Mouse (Mus musculus) left cerebral cortex, adult 6 months (tissue): Measurements from ENCODE around the gene Gm5890. TPM values are rescaled to one million over a fixed set of nuclear protein-coding genes. Genes with fewer than 3 reads are reported as not detected.

ENCODE experiments used
- long read RNA-seq, 2 experiments: library from polyadenylated mRNA; unstranded; transcript quantifications; one replicate each; pipeline ENCODE4 v2.0.0; 2019 to 2020
- polyA plus RNA-seq: library from polyadenylated mRNA; unstranded; fragments of <200 nt; fragmentation: Nextera tagmentation; gene quantifications from 2 replicates; pipeline ENCODE4 v1.2.3, GENCODE M21; 2021

Gene Gm5890
- not detected in 2 replicates for polyA plus RNA-seq
- long read RNA-seq, experiment 1: 0 reads
- long read RNA-seq, experiment 2: 0 reads

GRCm38 (mm10) chr7:20262734-20263133 lies at the start of gene Gm5890:
Gm5890 (minus strand) TSS chr7:20262834.

GRCm38 (mm10) chr7:20233728-20234127 lies 28.9 kb downstream of the Gm5890 start, which contains the start of gene Gm4498:
Gm4498 (minus strand) TSS chr7:20233828.

Other genes with a start within 250 kb of the Gm5890 start
- not detected in 2 replicates for gene Vmn1r91, start 163.2 kb downstream of the Gm5890 start, polyA plus RNA-seq
- not detected in 2 replicates for gene Gm16442, start 140.3 kb downstream of the Gm5890 start, polyA plus RNA-seq
- not detected in 2 replicates for gene Vmn1r93, start 123.7 kb downstream of the Gm5890 start, polyA plus RNA-seq
- not detected in 2 replicates for gene Vmn1r94, start 94.5 kb downstream of the Gm5890 start, polyA plus RNA-seq
- gene Vmn1r95, start 69.1 kb downstream of the Gm5890 start, polyA plus RNA-seq: not detected in 2 replicates
- not detected in 2 replicates for gene Gm6164, start 57.2 kb downstream of the Gm5890 start, polyA plus RNA-seq
- gene Gm4498, start 29.0 kb downstream of the Gm5890 start, polyA plus RNA-seq: not detected in 2 replicates
- gene Gm4133, start 71.2 kb upstream of the Gm5890 start, polyA plus RNA-seq: not detected in 2 replicates
- not detected in 2 replicates for gene Gm5728, start 112.6 kb upstream of the Gm5890 start, polyA plus RNA-seq
- gene Vmn1r100, start 155.1 kb upstream of the Gm5890 start, polyA plus RNA-seq: not detected in 2 replicates
- not detected in 2 replicates for gene Vmn1r101, start 179.8 kb upstream of the Gm5890 start, polyA plus RNA-seq
- not detected in 2 replicates for gene Gm10670, start 212.1 kb upstream of the Gm5890 start, polyA plus RNA-seq
- not detected in 2 replicates for gene Vmn1r103, start 247.7 kb upstream of the Gm5890 start, polyA plus RNA-seq